Mouse (Mus musculus) left cerebral cortex, adult 8-10 months (tissue): ENCODE data around the gene Pfn1. TPM values are rescaled to one million over a fixed set of nuclear protein-coding genes. Genes with fewer than 3 reads are reported as not detected.

Experiments used
- DNase-seq, 2 experiments: peaks; one replicate each; pipeline ENCODE4 v3.0.0; 2022; ENCODE audit warnings: low spot score in 2 of 2
- total RNA-seq, 4 experiments: library from RNA; stranded (reverse); gene quantifications; 2 replicates each; pipeline ENCODE4 v1.2.4; 2022

Pfn1 gene
- total RNA-seq, 4 experiments from 2014 or later: 203 to 237 (median 220) TPM

GRCm38 (mm10) chr11:70674501-70674900 lies 20.1 kb upstream of the Pfn1 start:
- no peak for DNase-seq

- DNase-seq: no peak
Observed at GRCm38 (mm10) chr11:70674014-70674413, 19.6 kb upstream of the Pfn1 start.

GRCm38 (mm10) chr11:70671333-70672047 lies 17.0 kb upstream of the Pfn1 start:
- DNase-seq: no peak

- DNase-seq: peak in 1 of 2 experiments; percentile 28
Observed at GRCm38 (mm10) chr11:70670483-70670882, 16.0 kb upstream of the Pfn1 start.

- peak; percentile 55 to 70 for DNase-seq
Observed at GRCm38 (mm10) chr11:70669582-70670345, 15.3 kb upstream of the Pfn1 start.

- peak; percentile 97 to 100 for DNase-seq
Observed at GRCm38 (mm10) chr11:70668771-70669505, 14.5 kb upstream of the Pfn1 start, which contains the start of gene Spag7. TSS of gene Spag7 (minus strand) at chr11:70669416.

GRCm38 (mm10) chr11:70668335-70668770 lies 13.9 kb upstream of the Pfn1 start:
- peak in 1 of 2 experiments; percentile 57 for DNase-seq

GRCm38 (mm10) chr11:70667271-70668150 lies 13.1 kb upstream of the Pfn1 start:
- DNase-seq: no peak

GRCm38 (mm10) chr11:70666687-70667086 lies 12.2 kb upstream of the Pfn1 start:
- no peak for DNase-seq

GRCm38 (mm10) chr11:70664741-70665140 lies 10.3 kb upstream of the Pfn1 start:
- DNase-seq: no peak

GRCm38 (mm10) chr11:70663957-70664356 lies 9.5 kb upstream of the Pfn1 start:
- DNase-seq: no peak

GRCm38 (mm10) chr11:70663101-70663500 lies 8.7 kb upstream of the Pfn1 start:
- DNase-seq: no peak

GRCm38 (mm10) chr11:70660571-70660970 lies 6.1 kb upstream of the Pfn1 start:
- no peak for DNase-seq

- DNase-seq: no peak
Observed at GRCm38 (mm10) chr11:70658942-70659341, 4.5 kb upstream of the Pfn1 start.

- no peak for DNase-seq
Observed at GRCm38 (mm10) chr11:70658521-70658920, 4.1 kb upstream of the Pfn1 start.

- no peak for DNase-seq
Observed at GRCm38 (mm10) chr11:70657991-70658390, 3.5 kb upstream of the Pfn1 start.

GRCm38 (mm10) chr11:70657573-70657972 lies 3.1 kb upstream of the Pfn1 start:
- no peak for DNase-seq

GRCm38 (mm10) chr11:70656964-70657363 lies 2.5 kb upstream of the Pfn1 start, which contains the start of gene Eno3:
TSS of gene Eno3 (plus strand) at chr11:70657202.
- no peak for DNase-seq

- no peak for DNase-seq
Observed at GRCm38 (mm10) chr11:70656456-70656927, 2.0 kb upstream of the Pfn1 start.
